Mouse (Mus musculus): Measurements from ENCODE around the gene Vwc2l. TPM values are rescaled to one million over a fixed set of nuclear protein-coding genes. Genes with fewer than 3 reads are reported as not detected.

Vwc2l gene
- polyA plus RNA-seq (2012; rRNA removed) (not detected in 2 replicates), polyA plus RNA-seq (2014; fragmentation: Nextera tagmentation; extraction: Ambion mirVana) (not detected in 2 replicates)

DNA sequence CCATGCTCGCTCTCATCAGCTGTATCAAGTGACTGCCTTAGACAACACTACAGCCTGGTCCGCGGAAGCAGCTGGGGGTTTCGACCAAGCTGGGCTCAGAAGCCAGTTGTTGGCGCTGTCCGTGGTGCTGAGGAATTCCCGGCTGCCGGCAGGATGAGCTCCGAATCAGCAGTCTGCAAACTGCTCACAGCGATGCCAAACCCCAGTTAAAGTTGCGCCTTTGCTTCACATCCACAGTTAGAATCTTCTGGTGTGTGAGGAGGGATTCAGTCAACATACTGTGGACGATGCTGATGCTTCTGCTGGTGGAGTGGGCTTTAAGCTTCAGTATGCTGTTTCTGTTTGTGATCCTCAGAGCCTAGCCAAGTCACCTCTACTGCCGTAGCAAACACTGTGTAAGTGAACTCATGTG, at the start of gene Vwc2l:
Vwc2l (plus strand) TSS at position 61 of the 412 bp plus-strand sequence.
- no peak within 1 kb of the TSS for H3K4me3 ChIP-seq (replicated peaks; ENCODE audit: low read length)
- no peaks in the 10 kb centered on the region for H3K4me1 ChIP-seq (ENCODE audit: control insufficient read depth, insufficient read depth, low read length)
- WGBS, result 12% methylated on average over 13 of the region's 13 CpGs
- no peaks in the 10 kb centered on the region for H3K36me3 ChIP-seq (ENCODE audit: control insufficient read depth, insufficient read depth, low read length)
- TF ChIP-seq POLR2A (IDR thresholded peaks at IDR 0.05; ENCODE audit: borderline replicate concordance, extremely low read depth, insufficient read depth, insufficient read length), result no peak
- no peaks in the 10 kb centered on the region for H3K27me3 ChIP-seq (ENCODE audit: control insufficient read depth, insufficient read depth, low read length)
- DNase-seq (ENCODE audit: low spot score), result peak; percentile 86
- ATAC-seq (ENCODE audit: low FRiP score, low read depth), result peak; percentile 50; the same call in 1 of the 2 replicates
- no peaks in the 10 kb centered on the region for H3K9me3 ChIP-seq (ENCODE audit: control insufficient read depth, low read length)
- no peak within 1 kb of the TSS for H3K27ac ChIP-seq (replicated peaks; ENCODE audit: low read depth, low read length)
- no peak within 1 kb of the TSS for H3K4me2 ChIP-seq (replicated peaks; ENCODE audit: low read depth, low read length, severe bottlenecking)
- no peak within 1 kb of the TSS for H3K9ac ChIP-seq (ENCODE audit: low read depth, low read length, severe bottlenecking)

DNA sequence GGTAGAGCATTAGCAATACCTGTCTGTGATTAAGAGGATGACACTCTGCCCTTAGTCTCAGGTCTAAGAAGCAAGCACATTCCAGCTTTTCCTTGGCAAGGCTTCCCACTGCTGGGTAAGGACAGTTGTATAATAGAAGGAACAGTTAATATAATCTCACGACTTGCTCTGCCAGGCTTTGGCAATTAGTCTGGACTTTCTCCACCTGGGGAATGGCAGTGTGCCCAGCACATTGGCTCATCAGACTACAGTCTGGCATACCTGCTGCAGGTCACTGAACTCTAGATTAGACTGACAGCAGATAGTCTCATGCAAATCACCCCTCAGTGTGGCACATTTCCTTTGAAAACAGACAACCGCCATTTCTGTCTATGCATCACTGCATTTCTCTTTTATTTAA, 33.0 kb upstream of the Vwc2l start:
- no peak overlapping the region for H3K4me2 ChIP-seq (replicated peaks; ENCODE audit: low read depth, low read length, severe bottlenecking)
- no peaks in the 10 kb centered on the region for H3K36me3 ChIP-seq (ENCODE audit: control insufficient read depth, insufficient read depth, low read length)
- ATAC-seq (ENCODE audit: low FRiP score, low read depth), result no peak
- no peaks in the 10 kb centered on the region for H3K9me3 ChIP-seq (ENCODE audit: control insufficient read depth, low read length)
- no peak overlapping the region for H3K9ac ChIP-seq (ENCODE audit: low read depth, low read length, severe bottlenecking)
- H3K4me1 ChIP-seq (ENCODE audit: control insufficient read depth, insufficient read depth, low read length), result no peaks in the 10 kb centered on the region
- no peak for TF ChIP-seq POLR2A (IDR thresholded peaks at IDR 0.05; ENCODE audit: borderline replicate concordance, extremely low read depth, insufficient read depth, insufficient read length)
- no peak overlapping the region for H3K4me3 ChIP-seq (replicated peaks; ENCODE audit: low read length)
- no peak overlapping the region for H3K27ac ChIP-seq (replicated peaks; ENCODE audit: low read depth, low read length)
- no peak for DNase-seq (ENCODE audit: low spot score)
- H3K27me3 ChIP-seq (ENCODE audit: control insufficient read depth, insufficient read depth, low read length), result no peaks in the 10 kb centered on the region
- WGBS, result 91% methylated on average over 2 of the region's 2 CpGs

DNA sequence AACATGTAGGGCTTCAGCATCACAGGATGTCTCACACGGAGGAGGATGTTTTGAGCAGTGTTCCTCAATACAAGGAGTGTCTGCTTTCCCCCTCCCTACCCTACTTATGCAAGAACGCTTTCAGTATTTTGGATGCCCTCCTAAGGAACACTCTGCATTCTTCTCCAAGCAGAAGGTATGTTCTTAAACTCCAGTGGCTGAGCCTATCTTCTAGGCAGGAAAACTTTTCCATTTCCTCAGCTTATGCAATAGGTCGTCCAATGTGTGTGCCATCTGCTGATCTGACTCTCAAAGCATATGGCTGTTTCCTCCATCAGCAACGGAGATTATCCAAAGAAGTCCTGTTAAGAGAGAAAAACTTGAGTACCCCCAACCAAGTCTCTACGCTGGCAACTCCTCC, 25.2 kb upstream of the Vwc2l start:
- Histone ChIP-seq H3K36me3 (ENCODE audit: control insufficient read depth, insufficient read depth, low read length) (no peaks in the 10 kb centered on the region), H3K27ac (replicated peaks; ENCODE audit: low read depth, low read length) (no peak overlapping the region), H3K4me1 (ENCODE audit: control insufficient read depth, insufficient read depth, low read length) (no peaks in the 10 kb centered on the region), H3K4me2 (replicated peaks; ENCODE audit: low read depth, low read length, severe bottlenecking) (no peak overlapping the region), H3K27me3 (ENCODE audit: control insufficient read depth, insufficient read depth, low read length) (no peaks in the 10 kb centered on the region), H3K9ac (ENCODE audit: low read depth, low read length, severe bottlenecking) (no peak overlapping the region), H3K9me3 (ENCODE audit: control insufficient read depth, low read length) (no peaks in the 10 kb centered on the region), H3K4me3 (replicated peaks; ENCODE audit: low read length) (no peak overlapping the region)
- ATAC-seq (ENCODE audit: low FRiP score, low read depth) (no peak), DNase-seq (ENCODE audit: low spot score) (no peak)
- TF ChIP-seq POLR2A (IDR thresholded peaks at IDR 0.05; ENCODE audit: borderline replicate concordance, extremely low read depth, insufficient read depth, insufficient read length), result no peak
- 71% methylated on average over 5 of the region's 5 CpGs for WGBS

DNA sequence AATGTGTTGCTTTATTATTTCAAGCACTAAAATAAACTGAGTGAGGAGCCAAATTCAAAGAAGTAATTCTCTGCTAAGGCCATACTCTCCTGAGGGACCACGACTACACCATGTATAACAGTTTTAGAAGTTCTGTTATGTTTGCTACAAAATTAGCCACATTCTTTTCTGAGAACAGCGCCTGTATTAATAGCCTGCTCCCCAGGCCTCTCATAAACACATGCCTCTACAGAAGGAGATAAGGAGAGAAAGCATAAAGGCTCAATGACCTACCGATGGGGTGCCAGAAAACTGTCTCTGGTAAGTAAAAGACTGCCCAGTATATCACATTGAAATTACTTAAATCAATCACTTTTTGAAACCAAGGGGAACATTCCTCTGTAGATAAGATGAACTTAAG, 21.6 kb upstream of the Vwc2l start:
- no peaks in the 10 kb centered on the region for H3K27me3 ChIP-seq (ENCODE audit: control insufficient read depth, insufficient read depth, low read length)
- no peak for TF ChIP-seq POLR2A (IDR thresholded peaks at IDR 0.05; ENCODE audit: borderline replicate concordance, extremely low read depth, insufficient read depth, insufficient read length)
- H3K4me3 ChIP-seq (replicated peaks; ENCODE audit: low read length), result no peak overlapping the region
- no peak overlapping the region for H3K27ac ChIP-seq (replicated peaks; ENCODE audit: low read depth, low read length)
- no peaks in the 10 kb centered on the region for H3K4me1 ChIP-seq (ENCODE audit: control insufficient read depth, insufficient read depth, low read length)
- 51% methylated on average over 3 of the region's 3 CpGs for WGBS
- ATAC-seq (ENCODE audit: low FRiP score, low read depth) (no peak), DNase-seq (ENCODE audit: low spot score) (no peak)
- no peak overlapping the region for H3K9ac ChIP-seq (ENCODE audit: low read depth, low read length, severe bottlenecking)
- H3K36me3 ChIP-seq (ENCODE audit: control insufficient read depth, insufficient read depth, low read length), result no peaks in the 10 kb centered on the region
- H3K9me3 ChIP-seq (ENCODE audit: control insufficient read depth, low read length), result no peaks in the 10 kb centered on the region
- H3K4me2 ChIP-seq (replicated peaks; ENCODE audit: low read depth, low read length, severe bottlenecking), result no peak overlapping the region

DNA sequence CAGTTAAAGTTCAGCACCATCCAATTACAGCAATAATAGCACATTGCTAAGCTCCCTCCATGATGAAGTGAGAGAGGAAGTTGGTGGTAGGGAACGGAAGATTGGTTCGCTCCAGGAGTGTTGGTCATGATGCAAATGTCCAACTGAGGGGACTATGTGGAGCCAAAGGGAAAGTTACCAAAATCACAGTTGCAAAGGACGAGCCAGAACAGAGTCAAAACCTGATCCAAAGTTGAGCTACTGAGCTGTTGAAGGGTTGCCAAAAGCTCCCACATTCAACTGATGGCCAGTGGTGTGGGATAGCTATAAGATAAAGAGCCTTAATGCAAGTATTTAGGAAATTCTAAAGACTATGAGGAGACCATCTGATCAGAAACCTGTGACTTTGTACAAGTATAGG, 19.7 kb upstream of the Vwc2l start:
- Histone ChIP-seq H3K4me1 (ENCODE audit: control insufficient read depth, insufficient read depth, low read length) (no peaks in the 10 kb centered on the region), H3K27me3 (ENCODE audit: control insufficient read depth, insufficient read depth, low read length) (no peaks in the 10 kb centered on the region), H3K4me2 (replicated peaks; ENCODE audit: low read depth, low read length, severe bottlenecking) (no peak overlapping the region), H3K9ac (ENCODE audit: low read depth, low read length, severe bottlenecking) (no peak overlapping the region), H3K9me3 (ENCODE audit: control insufficient read depth, low read length) (no peaks in the 10 kb centered on the region), H3K4me3 (replicated peaks; ENCODE audit: low read length) (no peak overlapping the region), H3K36me3 (ENCODE audit: control insufficient read depth, insufficient read depth, low read length) (no peaks in the 10 kb centered on the region), H3K27ac (replicated peaks; ENCODE audit: low read depth, low read length) (no peak overlapping the region)
- TF ChIP-seq POLR2A (IDR thresholded peaks at IDR 0.05; ENCODE audit: borderline replicate concordance, extremely low read depth, insufficient read depth, insufficient read length), result no peak
- 80% methylated on average over 3 of the region's 3 CpGs for WGBS
- ATAC-seq (ENCODE audit: low FRiP score, low read depth), result no peak
- DNase-seq (ENCODE audit: low spot score), result no peak

DNA sequence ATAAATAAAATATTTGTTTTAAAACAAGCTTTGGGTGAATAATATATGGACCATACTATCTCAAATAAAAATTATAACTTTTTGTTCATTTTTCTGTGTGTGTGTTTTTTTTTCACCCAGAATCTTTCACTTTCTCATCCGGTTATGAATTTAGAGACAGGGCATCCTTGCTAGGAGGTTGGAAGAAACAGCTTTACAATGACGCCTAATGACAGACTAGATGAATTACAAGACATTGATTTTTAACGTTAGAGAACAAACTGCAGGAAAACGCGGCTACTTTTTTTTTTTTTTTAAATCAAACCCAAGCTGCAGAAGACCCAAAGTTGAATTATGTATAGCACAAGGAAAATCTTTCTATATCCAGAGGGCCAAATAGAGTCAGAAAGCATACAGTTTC, 470 bp upstream of the Vwc2l start:
- ATAC-seq (ENCODE audit: low FRiP score, low read depth) (no peak), DNase-seq (ENCODE audit: low spot score) (no peak)
- Histone ChIP-seq H3K4me2 (replicated peaks; ENCODE audit: low read depth, low read length, severe bottlenecking) (no peak overlapping the region), H3K4me1 (ENCODE audit: control insufficient read depth, insufficient read depth, low read length) (no peaks in the 10 kb centered on the region), H3K36me3 (ENCODE audit: control insufficient read depth, insufficient read depth, low read length) (no peaks in the 10 kb centered on the region), H3K4me3 (replicated peaks; ENCODE audit: low read length) (no peak overlapping the region), H3K27me3 (ENCODE audit: control insufficient read depth, insufficient read depth, low read length) (no peaks in the 10 kb centered on the region), H3K9me3 (ENCODE audit: control insufficient read depth, low read length) (no peaks in the 10 kb centered on the region), H3K27ac (replicated peaks; ENCODE audit: low read depth, low read length) (no peak overlapping the region), H3K9ac (ENCODE audit: low read depth, low read length, severe bottlenecking) (no peak overlapping the region)
- TF ChIP-seq POLR2A (IDR thresholded peaks at IDR 0.05; ENCODE audit: borderline replicate concordance, extremely low read depth, insufficient read depth, insufficient read length), result no peak
- WGBS, result 65% methylated on average over 5 of the region's 5 CpGs
